Mouse (Mus musculus): ENCODE data around the gene Tom1l2. TPM values are rescaled to one million over a fixed set of nuclear protein-coding genes. Genes with fewer than 3 reads are reported as not detected.

Tom1l2 gene
- polyA plus RNA-seq, 1 experiment: 22.3 TPM

GRCm38 (mm10) chr11:60294630-60295313, 57.9 kb downstream of the Tom1l2 start:
- TF ChIP-seq POLR2A (IDR thresholded peaks at IDR 0.05; ENCODE audit: control insufficient read depth, low read depth, low read length) (no peak), CTCF (IDR thresholded peaks at IDR 0.05; ENCODE audit: control insufficient read depth, insufficient read depth, insufficient replicate concordance, low read depth, low read length) (no peak)
- peak overlapping the region; percentile 8; the same call in 1 of the 2 replicates for H3K27ac ChIP-seq (ENCODE audit: control insufficient read depth, insufficient read depth, low read depth, low read length)
- no peaks in the 10 kb centered on the region for H3K36me3 ChIP-seq (ENCODE audit: control insufficient read depth, insufficient read depth, low read length)
- no peak overlapping the region for H3K4me3 ChIP-seq (ENCODE audit: control insufficient read depth, low read depth, low read length)
- peaks cover 7% of the 10 kb centered on the region for H3K4me1 ChIP-seq (ENCODE audit: control insufficient read depth, insufficient read depth, low read length)
- H3K27me3 ChIP-seq (ENCODE audit: control insufficient read depth, insufficient read depth, low read length): no peaks in the 10 kb centered on the region

- H3K4me1 ChIP-seq (ENCODE audit: control insufficient read depth, insufficient read depth, low read length): peaks cover 7% of the 10 kb centered on the region
- H3K36me3 ChIP-seq (ENCODE audit: control insufficient read depth, insufficient read depth, low read length): no peaks in the 10 kb centered on the region
- no peaks in the 10 kb centered on the region for H3K27me3 ChIP-seq (ENCODE audit: control insufficient read depth, insufficient read depth, low read length)
- no peak overlapping the region; the same call in 1 of the 2 replicates for H3K27ac ChIP-seq (ENCODE audit: control insufficient read depth, insufficient read depth, low read depth, low read length)
- TF ChIP-seq POLR2A (IDR thresholded peaks at IDR 0.05; ENCODE audit: control insufficient read depth, low read depth, low read length) (no peak), CTCF (IDR thresholded peaks at IDR 0.05; ENCODE audit: control insufficient read depth, insufficient read depth, insufficient replicate concordance, low read depth, low read length) (no peak)
- no peak overlapping the region for H3K4me3 ChIP-seq (ENCODE audit: control insufficient read depth, low read depth, low read length)
Measured at GRCm38 (mm10) chr11:60293683-60294629, 58.7 kb downstream of the Tom1l2 start.

GRCm38 (mm10) chr11:60292718-60293117, 60.0 kb downstream of the Tom1l2 start:
- Histone ChIP-seq H3K36me3 (ENCODE audit: control insufficient read depth, insufficient read depth, low read length) (no peaks in the 10 kb centered on the region), H3K27me3 (ENCODE audit: control insufficient read depth, insufficient read depth, low read length) (no peaks in the 10 kb centered on the region), H3K27ac (ENCODE audit: control insufficient read depth, insufficient read depth, low read depth, low read length) (no peak overlapping the region), H3K4me1 (ENCODE audit: control insufficient read depth, insufficient read depth, low read length) (peaks cover 7% of the 10 kb centered on the region), H3K4me3 (ENCODE audit: control insufficient read depth, low read depth, low read length) (no peak overlapping the region)
- TF ChIP-seq POLR2A (IDR thresholded peaks at IDR 0.05; ENCODE audit: control insufficient read depth, low read depth, low read length): no peak

GRCm38 (mm10) chr11:60288980-60289379, 63.7 kb downstream of the Tom1l2 start:
- H3K4me3 ChIP-seq (ENCODE audit: control insufficient read depth, low read depth, low read length): no peak overlapping the region
- no peak overlapping the region; the same call in 1 of the 2 replicates for H3K27ac ChIP-seq (ENCODE audit: control insufficient read depth, insufficient read depth, low read depth, low read length)
- no peaks in the 10 kb centered on the region for H3K4me1 ChIP-seq (ENCODE audit: control insufficient read depth, insufficient read depth, low read length)
- no peaks in the 10 kb centered on the region for H3K27me3 ChIP-seq (ENCODE audit: control insufficient read depth, insufficient read depth, low read length)
- H3K36me3 ChIP-seq (ENCODE audit: control insufficient read depth, insufficient read depth, low read length): no peaks in the 10 kb centered on the region
- no peak for TF ChIP-seq POLR2A (IDR thresholded peaks at IDR 0.05; ENCODE audit: control insufficient read depth, low read depth, low read length)
- no peak for TF ChIP-seq CTCF (IDR thresholded peaks at IDR 0.05; ENCODE audit: control insufficient read depth, insufficient read depth, insufficient replicate concordance, low read depth, low read length)

GRCm38 (mm10) chr11:60286311-60286710, 66.4 kb downstream of the Tom1l2 start:
- Histone ChIP-seq H3K4me3 (ENCODE audit: control insufficient read depth, low read depth, low read length) (no peak overlapping the region), H3K27me3 (ENCODE audit: control insufficient read depth, insufficient read depth, low read length) (no peaks in the 10 kb centered on the region), H3K27ac (ENCODE audit: control insufficient read depth, insufficient read depth, low read depth, low read length) (no peak overlapping the region), H3K36me3 (ENCODE audit: control insufficient read depth, insufficient read depth, low read length) (no peaks in the 10 kb centered on the region), H3K4me1 (ENCODE audit: control insufficient read depth, insufficient read depth, low read length) (no peaks in the 10 kb centered on the region)
- TF ChIP-seq CTCF (IDR thresholded peaks at IDR 0.05; ENCODE audit: control insufficient read depth, insufficient read depth, insufficient replicate concordance, low read depth, low read length): no peak
- no peak for TF ChIP-seq POLR2A (IDR thresholded peaks at IDR 0.05; ENCODE audit: control insufficient read depth, low read depth, low read length)

GRCm38 (mm10) chr11:60280429-60281414, 72.0 kb downstream of the Tom1l2 start:
- no peak overlapping the region for H3K27ac ChIP-seq (ENCODE audit: control insufficient read depth, insufficient read depth, low read depth, low read length)
- H3K27me3 ChIP-seq (ENCODE audit: control insufficient read depth, insufficient read depth, low read length): no peaks in the 10 kb centered on the region
- no peaks in the 10 kb centered on the region for H3K36me3 ChIP-seq (ENCODE audit: control insufficient read depth, insufficient read depth, low read length)
- TF ChIP-seq POLR2A (IDR thresholded peaks at IDR 0.05; ENCODE audit: control insufficient read depth, low read depth, low read length): no peak
- TF ChIP-seq CTCF (IDR thresholded peaks at IDR 0.05; ENCODE audit: control insufficient read depth, insufficient read depth, insufficient replicate concordance, low read depth, low read length): no peak
- H3K4me1 ChIP-seq (ENCODE audit: control insufficient read depth, insufficient read depth, low read length): no peaks in the 10 kb centered on the region
- no peak overlapping the region for H3K4me3 ChIP-seq (ENCODE audit: control insufficient read depth, low read depth, low read length)

Data from testis, adult 2 months (tissue).